Mouse (Mus musculus): ENCODE results near the gene Nfx1.

The Nfx1 gene

GRCm38 (mm10) chr4:40970592-40970841 lies 189 bp upstream of the Nfx1 start:
- in situ Hi-C loops (cut with MboI; ENCODE audit: low pct_unique_long_range_greater_than_20kb in 1 of 2, low sequenced_read_pairs in 2 of 2, unreplicated experiment in 1 of 2) = no loop called here

DNA sequence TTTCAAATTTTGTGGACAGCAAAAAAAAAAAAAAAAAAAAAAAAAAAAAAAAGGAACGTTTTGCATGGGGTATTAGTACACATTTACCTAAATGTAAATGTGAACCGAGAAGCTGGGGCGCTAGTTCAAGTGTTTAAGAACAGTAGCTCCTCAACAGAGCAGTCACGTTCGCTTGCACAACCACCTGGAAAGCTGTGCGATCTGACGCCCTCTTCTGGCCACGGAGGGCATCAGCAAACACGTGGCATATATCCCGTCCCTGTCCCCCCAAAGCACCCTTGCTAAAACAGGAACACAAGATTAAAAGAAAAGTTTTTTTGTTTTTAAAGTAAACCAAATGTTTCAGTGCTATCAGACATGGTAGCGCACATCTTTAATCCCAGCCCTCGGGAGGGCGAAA lies 1.0 kb downstream of the Nfx1 start:
- in situ Hi-C loops (cut with MboI; ENCODE audit: low pct_unique_long_range_greater_than_20kb in 1 of 2, low sequenced_read_pairs in 2 of 2, unreplicated experiment in 1 of 2) = no loop called here

DNA sequence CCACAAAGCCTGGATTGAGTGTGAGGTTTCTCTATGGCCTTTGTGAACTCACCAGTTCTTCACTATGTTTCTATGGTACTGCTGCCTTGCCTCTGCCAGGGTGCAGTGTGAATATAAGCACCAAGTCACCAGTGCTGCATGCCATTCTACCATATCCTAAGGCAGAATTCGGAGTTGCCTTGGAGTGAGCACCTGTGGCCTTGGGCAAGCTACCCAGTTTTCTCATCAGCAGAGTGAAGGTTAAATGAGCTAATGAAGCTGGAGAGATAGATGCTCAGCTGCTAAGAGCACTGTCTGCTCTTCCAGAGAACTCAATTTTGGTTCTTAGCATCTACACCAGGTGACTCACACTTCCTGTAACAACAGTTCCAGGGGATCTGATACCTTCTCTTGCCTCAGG lies 3.3 kb downstream of the Nfx1 start:
- in situ Hi-C loops (cut with MboI; ENCODE audit: low pct_unique_long_range_greater_than_20kb in 1 of 2, low sequenced_read_pairs in 2 of 2, unreplicated experiment in 1 of 2) = no loop called here

DNA sequence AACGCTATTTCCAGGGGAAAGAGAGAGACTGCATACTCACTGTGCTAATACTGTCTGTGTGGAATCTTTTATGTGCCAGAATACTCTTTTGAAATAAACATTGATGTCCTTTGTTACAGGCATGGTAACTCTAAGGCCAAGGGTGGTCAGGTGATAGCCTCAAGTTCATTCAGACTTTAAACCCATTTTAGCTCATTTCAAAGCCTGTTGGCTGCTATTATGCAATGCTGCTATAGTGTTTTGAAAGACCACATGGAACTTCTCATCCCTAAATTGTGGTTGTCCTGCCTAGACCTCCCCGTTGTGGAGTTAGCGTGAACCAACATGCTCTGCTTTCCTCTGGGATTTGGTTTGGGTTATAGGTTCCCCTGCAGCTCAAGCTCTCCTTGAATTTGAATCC lies 5.0 kb downstream of the Nfx1 start:
- in situ Hi-C loops (cut with MboI; ENCODE audit: low pct_unique_long_range_greater_than_20kb in 1 of 2, low sequenced_read_pairs in 2 of 2, unreplicated experiment in 1 of 2) = no loop called here

DNA sequence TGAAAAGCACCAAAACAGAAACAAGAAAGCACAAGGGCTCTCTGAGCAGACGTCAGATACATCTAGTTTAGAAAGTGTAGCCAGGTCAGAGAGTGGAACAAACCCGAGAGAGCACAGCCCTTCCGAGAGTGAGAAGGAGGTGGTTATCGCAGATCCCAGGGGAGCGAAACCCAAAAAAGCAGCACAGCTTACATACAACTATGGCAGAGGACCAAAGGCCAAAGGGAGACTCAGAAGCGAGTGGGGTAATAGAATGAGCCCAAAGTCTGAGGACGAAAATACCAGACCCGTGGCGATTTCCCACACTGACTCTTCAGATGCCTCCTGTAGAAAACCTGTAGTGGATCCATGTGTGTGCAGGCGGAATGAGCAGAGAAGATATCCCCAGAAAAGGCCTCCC lies 5.9 kb downstream of the Nfx1 start:
- in situ Hi-C loops (cut with MboI; ENCODE audit: low pct_unique_long_range_greater_than_20kb in 1 of 2, low sequenced_read_pairs in 2 of 2, unreplicated experiment in 1 of 2) = no loop called here

DNA sequence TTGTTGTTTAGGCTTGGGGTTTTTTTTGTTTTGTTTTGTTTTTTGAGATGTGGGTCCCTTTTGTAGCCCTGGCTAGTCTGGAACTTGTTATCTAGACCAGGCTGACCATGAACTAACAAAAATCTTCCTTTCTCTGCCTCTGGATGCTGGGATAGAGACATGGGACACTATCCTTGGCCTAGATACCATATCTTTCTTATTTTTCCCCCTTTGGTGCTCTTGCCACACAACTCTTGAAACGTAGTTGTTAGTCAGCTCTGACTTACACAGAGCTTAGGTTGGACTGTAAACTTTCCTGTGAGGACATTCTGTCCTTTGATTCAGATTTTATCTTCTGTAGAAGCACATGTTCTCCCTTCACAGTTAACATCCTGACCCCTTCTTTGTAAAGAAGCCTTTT lies 8.7 kb downstream of the Nfx1 start:
- in situ Hi-C loops (cut with MboI; ENCODE audit: low pct_unique_long_range_greater_than_20kb in 1 of 2, low sequenced_read_pairs in 2 of 2, unreplicated experiment in 1 of 2) = no loop called here

DNA sequence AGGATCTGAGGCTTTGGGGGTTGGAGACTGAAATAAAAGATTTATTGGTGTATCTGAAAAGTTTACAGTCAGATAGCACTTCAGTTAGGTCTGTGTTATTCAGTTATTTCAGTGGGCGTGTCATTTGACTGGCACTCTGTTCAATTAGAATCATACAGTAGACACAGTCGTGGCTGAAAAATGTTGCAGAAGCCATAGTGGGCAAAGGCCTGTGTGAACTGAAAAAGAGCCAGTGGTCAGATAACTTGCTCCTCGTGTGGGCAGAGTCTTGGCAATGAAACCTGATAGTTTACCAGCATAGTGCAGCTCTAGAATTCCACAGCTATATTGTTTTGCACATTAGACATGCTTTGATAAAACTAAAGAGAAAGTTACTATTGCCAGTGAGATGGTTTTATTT lies 11.8 kb downstream of the Nfx1 start:
- in situ Hi-C loops (cut with MboI; ENCODE audit: low pct_unique_long_range_greater_than_20kb in 1 of 2, low sequenced_read_pairs in 2 of 2, unreplicated experiment in 1 of 2) = no loop called here

DNA sequence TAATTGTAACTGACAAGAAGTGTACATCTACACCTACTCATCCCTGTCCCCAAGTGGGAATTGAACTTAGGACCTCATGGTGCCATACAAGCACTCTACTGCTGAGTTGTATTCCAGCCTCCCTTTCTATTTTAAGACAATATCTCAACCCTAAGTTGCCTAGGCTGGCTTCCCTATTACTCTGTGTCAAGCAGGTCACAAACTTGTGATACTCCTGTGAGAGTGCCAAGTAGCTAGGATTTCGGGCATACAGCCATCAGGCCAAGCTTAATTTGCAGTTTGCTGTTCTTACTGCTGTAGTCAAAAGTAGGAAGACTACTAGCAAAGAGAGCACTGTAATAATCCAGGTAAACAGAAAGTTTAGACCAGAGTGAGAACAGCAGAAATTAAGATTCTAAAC lies 13.0 kb downstream of the Nfx1 start:
- in situ Hi-C loops (cut with MboI; ENCODE audit: low pct_unique_long_range_greater_than_20kb in 1 of 2, low sequenced_read_pairs in 2 of 2, unreplicated experiment in 1 of 2) = no loop called here

DNA sequence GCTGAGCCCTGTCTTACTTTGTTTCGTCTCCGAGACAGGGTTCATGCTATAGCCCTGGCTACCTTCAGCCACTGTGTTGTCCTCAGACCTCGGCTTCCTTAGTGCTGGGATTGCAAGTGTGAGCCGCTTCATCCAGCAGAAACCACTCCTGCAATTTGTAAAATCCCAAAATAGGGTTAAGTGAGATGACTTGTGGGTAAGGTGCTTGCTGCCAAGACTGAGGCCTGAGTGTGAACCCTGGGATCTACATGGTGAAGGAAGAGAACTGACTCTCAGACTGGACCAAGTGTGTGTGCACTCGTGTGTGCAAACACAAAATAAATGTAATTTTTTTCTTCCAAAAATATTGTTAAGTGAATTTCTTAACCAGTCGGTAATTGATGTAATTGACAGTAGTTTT lies 18.9 kb downstream of the Nfx1 start:
- in situ Hi-C loops (cut with MboI; ENCODE audit: low pct_unique_long_range_greater_than_20kb in 1 of 2, low sequenced_read_pairs in 2 of 2, unreplicated experiment in 1 of 2) = loop anchor here (5.0 to 10.0 kb wide), 4 partner anchors 33 to 245 kb away; no protein-coding TSS in a partner anchor

DNA sequence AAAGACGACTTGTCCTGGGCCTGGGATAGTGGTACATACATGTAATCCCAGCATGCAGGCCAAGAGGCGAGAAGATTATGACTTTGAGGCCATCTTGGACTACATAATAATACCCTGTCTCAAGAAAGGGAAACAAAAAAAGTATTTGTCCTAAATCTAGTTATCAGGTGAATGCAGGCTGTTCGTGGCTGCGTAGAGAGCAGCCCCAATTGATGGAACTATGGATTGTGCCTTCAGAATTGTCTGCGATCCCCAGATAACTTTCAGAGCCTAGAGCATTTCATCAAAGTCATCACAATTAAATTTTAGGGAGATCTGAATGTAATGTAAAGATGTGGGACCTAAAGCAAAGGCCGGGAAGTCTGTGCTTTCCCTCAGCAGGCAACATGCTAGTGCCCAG lies 25.6 kb downstream of the Nfx1 start:
- in situ Hi-C loops (cut with MboI; ENCODE audit: low pct_unique_long_range_greater_than_20kb in 1 of 2, low sequenced_read_pairs in 2 of 2, unreplicated experiment in 1 of 2) = loop anchor here (10.0 kb wide), 3 partner anchors 218 to 252 kb away; no protein-coding TSS in a partner anchor

- in situ Hi-C loops (cut with MboI; ENCODE audit: low pct_unique_long_range_greater_than_20kb in 1 of 2, low sequenced_read_pairs in 2 of 2, unreplicated experiment in 1 of 2) = loop anchor here (10.0 kb wide), 3 partner anchors 217 to 253 kb away; no protein-coding TSS in a partner anchor
These were observed 27.2 kb downstream of the Nfx1 start for GRCm38 (mm10) chr4:40997916-40998315.

GRCm38 (mm10) chr4:41000271-41000670 lies 29.6 kb downstream of the Nfx1 start:
- in situ Hi-C loops (cut with MboI; ENCODE audit: low pct_unique_long_range_greater_than_20kb in 1 of 2, low sequenced_read_pairs in 2 of 2, unreplicated experiment in 1 of 2) = no loop called here

GRCm38 (mm10) chr4:41000842-41001639 lies 30.3 kb downstream of the Nfx1 start:
- in situ Hi-C loops (cut with MboI; ENCODE audit: low pct_unique_long_range_greater_than_20kb in 1 of 2, low sequenced_read_pairs in 2 of 2, unreplicated experiment in 1 of 2) = no loop called here

- in situ Hi-C loops (cut with MboI; ENCODE audit: low pct_unique_long_range_greater_than_20kb in 1 of 2, low sequenced_read_pairs in 2 of 2, unreplicated experiment in 1 of 2) = no loop called here
These were observed 42.6 kb downstream of the Nfx1 start for GRCm38 (mm10) chr4:41013351-41013750.

GRCm38 (mm10) chr4:41015798-41016197 lies 45.1 kb downstream of the Nfx1 start:
- in situ Hi-C loops (cut with MboI; ENCODE audit: low pct_unique_long_range_greater_than_20kb in 1 of 2, low sequenced_read_pairs in 2 of 2, unreplicated experiment in 1 of 2) = no loop called here

DNA sequence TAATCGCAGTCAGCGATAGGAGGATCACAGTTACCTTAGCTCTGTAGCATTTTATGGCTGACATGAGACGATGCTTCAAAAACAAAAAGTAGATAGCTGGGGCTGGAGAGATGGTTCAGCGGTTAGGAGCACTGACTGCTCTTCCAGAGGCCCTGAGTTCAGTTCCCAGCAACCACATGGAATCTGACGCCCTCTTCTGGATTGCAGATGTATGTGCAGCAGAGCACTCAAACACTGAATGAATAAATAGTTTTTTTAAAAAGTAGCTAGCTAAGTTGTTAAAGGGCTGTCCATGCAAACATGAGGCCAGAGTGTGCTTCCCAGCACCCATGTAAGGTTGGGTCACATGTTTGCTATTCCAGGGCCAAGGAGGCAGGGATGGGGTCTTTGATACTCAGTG lies 50.4 kb downstream of the Nfx1 start:
- in situ Hi-C loops (cut with MboI; ENCODE audit: low pct_unique_long_range_greater_than_20kb in 1 of 2, low sequenced_read_pairs in 2 of 2, unreplicated experiment in 1 of 2) = loop anchor here in 1 of 2 experiments (5.0 kb wide), 1 partner anchor 34 kb away; no protein-coding TSS in a partner anchor

- in situ Hi-C loops (cut with MboI; ENCODE audit: low pct_unique_long_range_greater_than_20kb in 1 of 2, low sequenced_read_pairs in 2 of 2, unreplicated experiment in 1 of 2) = no loop called here
These were observed 55.5 kb downstream of the Nfx1 start for GRCm38 (mm10) chr4:41026086-41026787.

DNA sequence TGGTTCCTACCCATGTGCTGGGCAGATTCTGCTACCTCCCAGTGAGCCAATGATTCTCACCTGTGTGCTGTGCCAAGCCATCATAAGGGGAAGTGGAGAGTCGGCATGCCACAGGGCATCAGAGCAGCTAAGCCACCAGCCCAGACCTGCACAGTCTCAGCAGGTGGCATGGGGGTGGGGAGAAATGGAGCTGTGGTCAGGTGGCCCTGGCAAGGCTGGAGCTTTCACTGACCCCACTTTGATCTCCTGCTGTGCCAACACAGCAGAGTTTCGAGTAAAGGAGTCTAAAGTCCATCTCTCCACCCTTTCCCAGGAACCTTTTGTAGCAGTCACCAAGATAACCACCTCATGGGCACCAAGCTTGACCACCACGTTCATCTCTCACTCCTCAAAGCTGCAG lies 57.2 kb downstream of the Nfx1 start:
- in situ Hi-C loops (cut with MboI; ENCODE audit: low pct_unique_long_range_greater_than_20kb in 1 of 2, low sequenced_read_pairs in 2 of 2, unreplicated experiment in 1 of 2) = no loop called here

GRCm38 (mm10) chr4:41028272-41028671 lies 57.6 kb downstream of the Nfx1 start:
- in situ Hi-C loops (cut with MboI; ENCODE audit: low pct_unique_long_range_greater_than_20kb in 1 of 2, low sequenced_read_pairs in 2 of 2, unreplicated experiment in 1 of 2) = no loop called here

DNA sequence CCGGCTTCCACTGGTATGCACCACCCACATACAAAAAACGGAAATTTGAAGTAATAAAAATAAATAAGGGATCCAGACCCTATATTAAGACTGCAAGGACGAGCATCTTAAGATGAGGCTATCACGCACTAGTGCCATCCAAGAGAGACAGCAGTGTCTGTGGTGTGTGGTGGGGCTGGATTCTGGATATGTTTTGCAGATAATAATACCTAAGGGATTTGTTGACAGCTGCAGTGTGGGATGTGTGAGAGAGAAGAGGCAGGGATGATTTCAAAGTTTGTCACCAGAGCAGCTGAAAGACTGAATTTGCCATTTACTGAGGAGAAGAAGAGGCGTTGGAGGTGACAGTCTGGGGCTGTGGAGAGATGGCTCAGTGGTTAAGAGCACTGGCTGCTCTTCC lies 58.7 kb downstream of the Nfx1 start:
- in situ Hi-C loops (cut with MboI; ENCODE audit: low pct_unique_long_range_greater_than_20kb in 1 of 2, low sequenced_read_pairs in 2 of 2, unreplicated experiment in 1 of 2) = no loop called here
